Mouse (Mus musculus) kidney, adult 18-20 months (tissue): ENCODE measurements around the gene Arf6.

Source experiments
- DNase-seq: peaks from one replicate; pipeline ENCODE4 v3.0.0; 2021

Arf6 gene

DNA sequence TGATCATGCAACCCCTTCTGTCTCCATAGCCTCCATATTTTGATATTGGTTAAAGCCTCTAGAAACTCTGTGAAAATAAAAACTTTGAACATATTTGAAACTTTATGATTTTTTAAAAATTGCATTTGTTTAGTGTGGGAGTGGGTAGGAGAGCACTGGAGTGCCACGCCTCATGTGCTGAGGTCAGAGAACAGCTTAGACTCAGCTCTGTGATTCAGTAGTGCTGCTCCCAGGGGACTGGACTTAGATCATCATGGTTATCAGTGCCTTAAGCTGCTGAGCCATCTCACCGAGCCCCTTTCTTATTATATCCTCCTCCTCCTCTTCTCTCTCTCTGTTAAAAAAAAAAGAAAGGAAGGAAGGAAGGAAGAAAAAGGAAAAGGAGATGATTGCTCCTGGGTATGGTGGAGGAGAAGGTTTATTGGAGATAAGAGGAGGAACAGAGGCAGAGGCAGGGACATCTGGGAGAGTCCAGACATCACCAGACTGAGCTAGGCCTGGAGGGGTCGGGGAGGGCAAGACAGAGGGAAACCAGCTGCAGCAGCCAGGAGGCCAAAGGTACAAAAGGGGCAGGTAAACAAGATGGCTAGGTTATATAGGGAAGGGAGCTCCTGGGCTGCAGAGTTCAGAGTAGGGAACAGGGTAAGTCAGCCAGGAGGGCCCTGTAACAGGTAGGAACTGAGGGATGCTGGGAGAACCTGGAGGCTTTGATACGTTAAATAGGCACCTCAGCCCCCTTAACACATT is 43.0 kb downstream of the Arf6 start:
- DNase-seq = no peak

DNA sequence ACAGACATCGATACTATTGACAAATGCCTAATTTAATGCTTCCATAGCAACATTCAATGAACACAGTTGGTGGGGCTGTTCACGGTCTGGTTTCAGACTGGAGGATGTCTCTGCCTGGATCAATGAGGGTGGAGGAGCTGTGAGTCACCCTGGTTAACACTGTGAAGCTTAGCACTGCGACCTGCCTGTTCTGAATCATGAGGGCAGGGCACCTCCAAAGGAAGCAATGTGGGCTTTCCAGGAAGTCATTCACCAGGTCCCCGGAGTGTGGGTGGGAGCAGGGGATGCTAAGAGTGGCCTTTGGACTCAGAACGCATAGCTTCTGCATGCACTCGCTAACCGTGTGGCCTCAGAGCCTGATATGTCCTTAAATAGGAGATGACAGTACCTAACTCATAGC is 44.8 kb downstream of the Arf6 start:
- no peak for DNase-seq

DNA sequence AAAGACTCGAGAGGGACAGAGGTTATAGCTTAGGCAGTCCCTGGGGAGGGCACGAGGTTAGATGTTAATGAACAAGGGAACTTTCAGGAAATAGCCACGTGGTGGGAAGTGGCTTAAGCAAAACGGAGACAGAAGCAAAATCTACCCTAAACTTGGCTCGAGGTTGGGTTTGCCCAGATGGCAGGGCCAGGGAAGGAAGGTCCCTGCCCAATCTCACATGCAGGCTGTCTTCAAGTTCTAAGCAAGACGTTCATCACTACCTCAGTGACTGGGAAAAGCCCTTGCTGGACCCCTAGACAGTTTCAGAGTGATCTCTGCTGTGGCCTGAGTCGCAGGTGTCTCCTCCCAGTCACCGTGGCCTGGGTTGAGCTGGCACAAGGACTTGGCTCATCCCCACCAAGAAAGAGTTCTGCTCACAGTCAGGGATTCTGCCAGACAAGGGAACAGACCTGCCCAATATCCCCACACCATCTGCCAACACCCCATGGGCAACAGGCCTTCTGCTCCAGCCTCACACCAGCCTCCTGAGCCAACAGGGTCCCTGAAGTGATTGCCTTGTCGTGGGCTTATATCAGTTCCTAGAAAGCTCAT is 45.8 kb downstream of the Arf6 start:
- no peak for DNase-seq

DNA sequence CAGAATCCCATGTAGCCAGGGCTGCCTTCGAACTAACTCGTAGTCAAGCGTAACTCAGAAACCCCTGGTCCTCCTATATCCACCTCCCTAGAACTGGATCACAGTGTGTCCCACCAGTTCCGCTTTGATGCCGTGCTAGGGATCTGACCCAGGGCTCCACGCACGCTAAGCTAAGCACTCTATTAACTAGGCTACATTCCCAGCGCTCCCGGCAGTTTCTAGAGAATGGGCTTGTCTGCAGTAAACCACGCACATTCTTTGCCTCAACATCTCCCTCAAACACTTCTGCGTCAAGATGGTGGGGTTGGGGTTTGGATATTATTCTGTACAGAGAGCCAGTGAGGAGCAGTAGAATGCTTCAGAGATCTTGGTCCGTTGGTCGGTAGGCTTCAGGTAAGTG is 46.7 kb downstream of the Arf6 start:
- no peak for DNase-seq

- no peak for DNase-seq
These were observed 47.2 kb downstream of the Arf6 start for GRCm38 (mm10) chr12:69419017-69419605.

- DNase-seq = no peak
These were observed 47.7 kb downstream of the Arf6 start for GRCm38 (mm10) chr12:69419606-69420005.

DNA sequence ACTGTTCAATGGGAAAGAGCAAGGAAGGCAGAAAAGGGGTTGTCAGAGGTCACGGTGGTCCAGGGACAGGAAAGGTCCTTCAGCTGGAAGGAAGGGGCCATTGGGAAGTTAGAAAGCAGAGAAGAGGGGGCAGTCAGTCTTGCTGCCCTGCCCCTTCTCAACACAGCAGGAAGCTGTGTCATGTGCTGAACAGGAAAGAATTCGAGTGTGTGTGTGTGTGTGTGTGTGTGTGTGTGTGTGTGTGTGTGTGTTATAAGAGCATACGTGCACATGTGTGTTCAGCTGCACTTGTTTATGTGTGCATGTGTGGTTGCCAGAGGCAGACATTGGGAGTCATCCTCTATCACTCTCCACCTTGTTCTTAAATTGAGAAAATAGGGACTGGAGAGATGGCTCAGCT is 48.8 kb downstream of the Arf6 start:
- no peak for DNase-seq

DNA sequence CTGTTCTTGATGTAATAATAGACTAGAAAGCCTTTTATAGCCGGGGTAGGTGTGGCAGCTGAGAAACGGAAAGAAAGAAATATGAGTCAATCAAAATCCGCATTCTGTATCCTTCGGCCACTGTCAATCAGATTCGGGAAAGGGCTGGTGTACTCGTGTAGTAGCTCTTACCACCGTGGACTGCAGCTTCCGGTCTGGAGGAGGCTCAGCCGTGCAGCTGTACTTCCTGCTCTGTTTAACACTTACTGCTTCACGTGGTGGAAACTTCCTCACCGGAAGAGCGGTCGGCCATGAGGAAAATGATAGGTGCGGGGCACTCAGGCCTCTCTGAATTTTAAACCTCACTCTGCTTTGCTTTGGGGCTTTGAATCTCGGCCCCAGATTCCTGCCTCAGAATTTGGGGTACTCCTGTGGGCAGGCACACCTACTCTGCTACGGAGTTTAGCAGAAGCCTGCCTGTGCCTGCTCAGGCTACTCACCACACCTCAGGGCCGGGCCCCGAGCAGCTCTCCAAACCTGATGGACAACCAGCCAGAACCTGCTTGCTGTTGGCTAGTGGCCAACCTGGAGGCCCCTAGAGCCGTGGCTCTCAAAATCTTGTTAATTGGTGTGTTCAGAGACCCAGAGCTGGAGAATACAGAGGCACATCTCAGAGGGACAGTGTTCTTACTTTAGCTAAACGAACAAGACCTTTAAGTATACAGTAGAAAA is 51.0 kb downstream of the Arf6 start:
- peak; percentile 26 for DNase-seq
